Mouse (Mus musculus): Measurements from ENCODE around the gene N4bp2. TPM values are rescaled to one million over a fixed set of nuclear protein-coding genes. Genes with fewer than 3 reads are reported as not detected.

The N4bp2 gene
- polyA plus RNA-seq, 1 experiment from 2014 or later: 47.9 TPM

DNA sequence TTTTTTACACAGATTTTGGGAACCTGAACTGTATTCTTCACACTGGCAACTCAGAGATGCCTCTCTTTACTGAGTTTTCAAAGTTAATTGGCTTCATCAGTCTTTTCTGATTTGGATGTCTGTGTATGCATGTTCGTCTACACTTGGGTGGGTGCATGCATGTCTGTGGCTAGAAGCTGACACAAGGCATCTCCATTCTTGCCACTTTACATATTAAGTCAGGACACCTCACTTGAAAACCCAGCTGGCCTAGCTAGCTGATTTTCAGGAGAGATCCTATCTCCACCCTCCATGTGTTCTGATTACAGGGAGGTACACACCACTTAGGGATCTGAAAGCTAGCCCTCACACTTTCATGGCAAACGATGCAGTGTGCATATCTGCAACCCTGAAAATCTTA is 2.7 kb upstream of the N4bp2 start:
- no peak overlapping the region; the same call in 1 of the 2 replicates for H3K9ac ChIP-seq (ENCODE audit: low read depth, low read length)
- no peaks in the 10 kb centered on the region for H3K9me3 ChIP-seq (replicated peaks; ENCODE audit: control insufficient read depth, low read length)
- H3K4me3 ChIP-seq (ENCODE audit: low read depth, low read length): no peak overlapping the region
- ATAC-seq (replicated peaks; ENCODE audit: insufficient number of reproducible peaks, low FRiP score, low TSS enrichment): no peak
- H3K27me3 ChIP-seq (ENCODE audit: control insufficient read depth, insufficient read depth, low read length): no peaks in the 10 kb centered on the region
- H3K36me3 ChIP-seq (ENCODE audit: control insufficient read depth, insufficient read depth, low read length): no peaks in the 10 kb centered on the region
- H3K4me1 ChIP-seq (ENCODE audit: control insufficient read depth, insufficient read depth, low read length): peaks cover 3% of the 10 kb centered on the region
- 71% methylated on average over 2 of the region's 2 CpGs for WGBS (ENCODE audit: insufficient replicate concordance)
- H3K27ac ChIP-seq (ENCODE audit: low read depth, low read length): no peak overlapping the region
- no peak overlapping the region for H3K4me2 ChIP-seq

DNA sequence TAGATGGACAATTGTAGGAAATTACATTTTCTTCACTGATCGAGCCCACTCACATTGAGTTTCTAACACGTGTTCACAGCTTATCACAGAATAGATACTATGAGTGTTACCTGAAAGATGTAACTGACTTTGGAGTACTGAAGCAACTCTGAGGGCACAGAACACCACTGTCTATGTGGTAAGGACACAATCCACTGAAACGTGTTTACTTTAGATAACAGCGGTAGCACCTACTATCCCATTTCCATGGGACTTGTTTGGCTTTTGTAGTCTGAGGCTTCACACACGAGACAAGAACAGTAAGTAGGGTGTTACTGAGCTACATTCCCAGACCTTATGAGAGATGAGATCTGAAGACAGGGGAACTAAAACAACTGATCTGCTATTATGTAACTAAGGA is 2.3 kb upstream of the N4bp2 start:
- Histone ChIP-seq H3K27ac (ENCODE audit: low read depth, low read length) (no peak overlapping the region), H3K9ac (ENCODE audit: low read depth, low read length) (no peak overlapping the region; the same call in 1 of the 2 replicates), H3K36me3 (ENCODE audit: control insufficient read depth, insufficient read depth, low read length) (no peaks in the 10 kb centered on the region), H3K4me3 (ENCODE audit: low read depth, low read length) (no peak overlapping the region), H3K4me2 (no peak overlapping the region), H3K9me3 (replicated peaks; ENCODE audit: control insufficient read depth, low read length) (no peaks in the 10 kb centered on the region), H3K4me1 (ENCODE audit: control insufficient read depth, insufficient read depth, low read length) (peaks cover 4% of the 10 kb centered on the region), H3K27me3 (ENCODE audit: control insufficient read depth, insufficient read depth, low read length) (no peaks in the 10 kb centered on the region)
- ATAC-seq (replicated peaks; ENCODE audit: insufficient number of reproducible peaks, low FRiP score, low TSS enrichment): no peak
- 32% methylated on average over 5 of the region's 5 CpGs for WGBS (ENCODE audit: insufficient replicate concordance)

DNA sequence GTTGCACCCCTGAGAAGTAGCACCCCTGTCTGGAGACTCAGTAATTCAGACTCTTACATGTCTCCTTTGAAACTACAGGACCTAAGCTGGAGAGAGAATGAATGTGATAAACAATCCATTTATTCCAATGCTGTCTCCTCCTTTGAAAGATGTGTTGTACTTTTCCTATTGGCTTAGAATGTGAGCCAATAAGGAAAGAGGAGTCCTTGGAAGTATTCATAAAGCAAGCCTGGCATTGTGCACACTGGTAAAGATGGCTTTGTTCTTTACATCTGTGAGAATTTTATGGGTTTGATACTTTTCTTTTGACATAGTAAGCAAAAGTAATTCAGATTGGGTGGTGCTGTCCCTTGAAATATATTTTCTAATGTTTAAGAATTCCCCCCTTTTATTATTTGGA is 1.4 kb upstream of the N4bp2 start:
- Histone ChIP-seq H3K27ac (ENCODE audit: low read depth, low read length) (no peak overlapping the region), H3K27me3 (ENCODE audit: control insufficient read depth, insufficient read depth, low read length) (no peaks in the 10 kb centered on the region), H3K9ac (ENCODE audit: low read depth, low read length) (no peak overlapping the region), H3K36me3 (ENCODE audit: control insufficient read depth, insufficient read depth, low read length) (no peaks in the 10 kb centered on the region), H3K9me3 (replicated peaks; ENCODE audit: control insufficient read depth, low read length) (no peaks in the 10 kb centered on the region), H3K4me2 (peak overlapping the region; percentile 29; the same call in 1 of the 2 replicates), H3K4me1 (ENCODE audit: control insufficient read depth, insufficient read depth, low read length) (peaks cover 4% of the 10 kb centered on the region), H3K4me3 (ENCODE audit: low read depth, low read length) (no peak overlapping the region)
- ATAC-seq (replicated peaks; ENCODE audit: insufficient number of reproducible peaks, low FRiP score, low TSS enrichment): no peak

DNA sequence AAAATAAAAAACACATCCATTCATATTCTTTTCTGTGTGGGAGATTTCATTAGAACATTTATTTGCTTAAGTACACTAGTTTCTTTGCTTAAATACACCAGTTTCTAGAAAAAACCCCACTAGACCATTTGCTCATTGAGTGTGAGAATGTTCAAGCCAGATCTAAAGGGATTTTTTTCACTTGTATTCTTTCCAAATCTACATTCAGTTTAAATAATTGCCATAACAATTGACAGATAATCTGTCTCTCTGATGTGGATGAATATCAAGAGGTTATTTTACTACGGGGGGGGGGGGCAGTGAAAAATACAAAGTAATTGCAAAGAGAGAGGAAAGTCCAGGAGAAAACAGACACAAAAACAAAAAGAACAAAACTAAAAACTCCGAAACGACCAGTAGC is 635 bp upstream of the N4bp2 start:
- H3K27ac ChIP-seq (ENCODE audit: low read depth, low read length): peak overlapping the region; percentile 100
- peak overlapping the region; percentile 71 for H3K4me2 ChIP-seq
- no peak for ATAC-seq (replicated peaks; ENCODE audit: insufficient number of reproducible peaks, low FRiP score, low TSS enrichment)
- peak overlapping the region; percentile 96 for H3K4me3 ChIP-seq (ENCODE audit: low read depth, low read length)
- H3K9me3 ChIP-seq (replicated peaks; ENCODE audit: control insufficient read depth, low read length): no peaks in the 10 kb centered on the region
- no peaks in the 10 kb centered on the region for H3K36me3 ChIP-seq (ENCODE audit: control insufficient read depth, insufficient read depth, low read length)
- H3K4me1 ChIP-seq (ENCODE audit: control insufficient read depth, insufficient read depth, low read length): peaks cover 8% of the 10 kb centered on the region
- peak overlapping the region; percentile 100 for H3K9ac ChIP-seq (ENCODE audit: low read depth, low read length)
- WGBS (ENCODE audit: insufficient replicate concordance): 5% methylated on average over 3 of the region's 3 CpGs
- H3K27me3 ChIP-seq (ENCODE audit: control insufficient read depth, insufficient read depth, low read length): no peaks in the 10 kb centered on the region

DNA sequence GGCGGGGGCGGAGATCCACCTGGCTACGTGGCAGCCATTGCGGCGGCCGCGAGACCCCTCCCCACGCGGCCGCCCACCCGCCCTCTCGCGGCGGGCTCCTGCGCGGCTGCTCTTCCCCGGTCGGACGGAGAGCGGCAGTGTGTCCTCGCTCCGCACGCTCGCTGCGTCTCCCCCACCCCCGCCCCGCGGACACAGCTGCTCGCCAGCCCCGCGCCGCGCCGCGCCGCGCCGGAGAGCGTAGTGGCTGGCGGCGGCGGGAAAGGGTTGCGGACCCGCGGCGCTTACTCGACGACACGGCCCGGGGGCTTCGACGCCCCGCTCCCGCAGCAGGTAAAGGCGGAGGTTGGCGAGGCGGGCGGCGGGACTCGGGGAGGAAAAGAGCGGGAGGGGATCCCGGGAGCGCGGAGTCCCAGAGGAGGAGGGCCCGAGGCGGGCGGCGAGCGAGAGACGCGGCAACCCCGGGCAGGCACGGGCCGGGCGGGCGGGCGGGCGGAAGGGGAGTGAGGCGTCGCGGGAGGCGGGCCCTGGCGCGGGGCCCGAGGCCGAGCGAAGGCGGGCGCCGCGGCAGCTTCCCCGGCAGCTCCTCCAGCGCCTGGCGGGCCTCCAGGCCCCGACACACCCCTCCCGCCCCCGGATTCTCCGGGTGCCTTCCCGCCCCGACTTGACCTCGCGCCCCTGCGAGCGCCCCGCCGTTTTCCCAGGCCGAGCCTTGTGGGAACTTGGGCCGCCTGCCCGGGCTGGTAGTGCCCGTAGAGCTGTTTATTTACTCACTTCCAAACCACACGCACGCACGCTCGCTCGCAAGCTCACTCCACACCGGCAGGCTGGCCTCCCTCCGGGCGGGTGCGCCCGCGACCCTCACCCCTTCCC is 830 bp downstream of the N4bp2 start:
- Histone ChIP-seq H3K27ac (ENCODE audit: low read depth, low read length) (peak overlapping the region; percentile 100), H3K4me1 (ENCODE audit: control insufficient read depth, insufficient read depth, low read length) (peaks cover 14% of the 10 kb centered on the region), H3K4me3 (ENCODE audit: low read depth, low read length) (peak overlapping the region; percentile 96), H3K27me3 (ENCODE audit: control insufficient read depth, insufficient read depth, low read length) (no peaks in the 10 kb centered on the region), H3K9ac (ENCODE audit: low read depth, low read length) (peak overlapping the region; percentile 100), H3K9me3 (replicated peaks; ENCODE audit: control insufficient read depth, low read length) (no peaks in the 10 kb centered on the region), H3K36me3 (ENCODE audit: control insufficient read depth, insufficient read depth, low read length) (no peaks in the 10 kb centered on the region), H3K4me2 (peak overlapping the region; percentile 71)
- peak; percentile 83 for ATAC-seq (replicated peaks; ENCODE audit: insufficient number of reproducible peaks, low FRiP score, low TSS enrichment)
- WGBS (ENCODE audit: insufficient replicate concordance): under 1% methylated on average over 85 of the region's 121 CpGs

DNA sequence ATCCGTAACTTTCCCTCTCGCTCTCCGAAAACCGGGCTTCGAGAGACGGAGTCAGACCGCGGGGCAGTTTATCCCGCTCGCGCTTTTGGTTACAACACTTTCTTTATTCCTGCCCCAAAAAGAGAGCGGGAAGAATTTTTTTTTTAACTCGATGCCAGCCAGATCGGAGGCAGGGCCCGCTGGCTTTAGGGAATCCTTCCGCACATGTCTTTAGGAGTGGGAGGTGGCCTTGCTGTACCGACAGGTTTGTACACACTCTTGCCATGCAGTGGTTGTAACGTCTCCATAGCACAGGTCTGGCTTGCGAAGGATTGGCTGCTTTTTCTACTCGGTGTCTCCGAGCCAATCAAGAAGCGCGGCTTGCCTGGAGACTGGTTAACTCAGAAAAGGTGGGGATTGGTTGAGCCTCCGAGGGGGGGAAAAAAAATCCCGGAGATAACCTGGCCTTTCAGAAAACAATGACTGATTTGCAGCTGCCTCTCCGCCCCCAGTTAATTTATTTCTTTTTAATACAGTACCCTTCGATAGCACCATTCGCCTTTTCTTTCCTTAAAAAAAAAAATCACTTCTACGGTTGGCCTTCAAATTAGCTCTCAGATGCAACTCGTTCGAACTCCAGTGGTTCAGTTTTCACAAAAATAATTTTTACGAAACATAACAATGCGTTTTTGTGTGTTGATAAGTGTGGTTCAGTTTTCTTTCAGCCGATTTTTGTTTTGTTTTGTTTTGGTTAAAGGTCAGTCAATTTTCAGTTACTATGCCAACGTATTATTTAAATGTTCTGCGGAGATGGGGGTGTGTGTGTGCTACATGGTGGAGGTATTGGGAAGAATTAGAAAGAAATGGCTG is 1.7 kb downstream of the N4bp2 start:
- peak overlapping the region; percentile 96 for H3K4me3 ChIP-seq (ENCODE audit: low read depth, low read length)
- H3K36me3 ChIP-seq (ENCODE audit: control insufficient read depth, insufficient read depth, low read length): no peaks in the 10 kb centered on the region
- H3K4me1 ChIP-seq (ENCODE audit: control insufficient read depth, insufficient read depth, low read length): peaks cover 14% of the 10 kb centered on the region
- H3K4me2 ChIP-seq: peak overlapping the region; percentile 71
- peak; percentile 83 for ATAC-seq (replicated peaks; ENCODE audit: insufficient number of reproducible peaks, low FRiP score, low TSS enrichment)
- H3K27ac ChIP-seq (ENCODE audit: low read depth, low read length): peak overlapping the region; percentile 100
- H3K9ac ChIP-seq (ENCODE audit: low read depth, low read length): peak overlapping the region; percentile 100
- no peaks in the 10 kb centered on the region for H3K27me3 ChIP-seq (ENCODE audit: control insufficient read depth, insufficient read depth, low read length)
- WGBS (ENCODE audit: insufficient replicate concordance): 5% methylated on average over 36 of the region's 36 CpGs
- no peaks in the 10 kb centered on the region for H3K9me3 ChIP-seq (replicated peaks; ENCODE audit: control insufficient read depth, low read length)

DNA sequence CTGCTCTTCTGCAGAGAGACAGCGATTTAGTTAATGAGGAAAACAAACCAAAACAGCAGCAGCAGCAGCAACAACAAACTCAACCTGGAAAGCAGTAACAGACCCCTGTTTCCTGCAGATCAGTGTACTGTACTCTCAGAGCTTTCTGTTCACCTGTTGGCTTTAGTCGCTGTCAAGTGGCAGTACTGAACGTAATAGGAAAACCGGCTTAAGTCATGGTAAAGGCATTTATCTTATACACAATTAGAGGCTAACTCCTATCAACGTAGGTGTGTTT is 2.3 kb downstream of the N4bp2 start:
- H3K27ac ChIP-seq (ENCODE audit: low read depth, low read length): no peak overlapping the region
- peak overlapping the region; percentile 100; the same call in 1 of the 2 replicates for H3K9ac ChIP-seq (ENCODE audit: low read depth, low read length)
- H3K4me2 ChIP-seq: peak overlapping the region; percentile 71
- no peaks in the 10 kb centered on the region for H3K36me3 ChIP-seq (ENCODE audit: control insufficient read depth, insufficient read depth, low read length)
- ATAC-seq (replicated peaks; ENCODE audit: insufficient number of reproducible peaks, low FRiP score, low TSS enrichment): no peak
- peak overlapping the region; percentile 96 for H3K4me3 ChIP-seq (ENCODE audit: low read depth, low read length)
- H3K4me1 ChIP-seq (ENCODE audit: control insufficient read depth, insufficient read depth, low read length): peaks cover 14% of the 10 kb centered on the region
- H3K9me3 ChIP-seq (replicated peaks; ENCODE audit: control insufficient read depth, low read length): no peaks in the 10 kb centered on the region
- 54% methylated on average over 5 of the region's 5 CpGs for WGBS (ENCODE audit: insufficient replicate concordance)
- no peaks in the 10 kb centered on the region for H3K27me3 ChIP-seq (ENCODE audit: control insufficient read depth, insufficient read depth, low read length)

DNA sequence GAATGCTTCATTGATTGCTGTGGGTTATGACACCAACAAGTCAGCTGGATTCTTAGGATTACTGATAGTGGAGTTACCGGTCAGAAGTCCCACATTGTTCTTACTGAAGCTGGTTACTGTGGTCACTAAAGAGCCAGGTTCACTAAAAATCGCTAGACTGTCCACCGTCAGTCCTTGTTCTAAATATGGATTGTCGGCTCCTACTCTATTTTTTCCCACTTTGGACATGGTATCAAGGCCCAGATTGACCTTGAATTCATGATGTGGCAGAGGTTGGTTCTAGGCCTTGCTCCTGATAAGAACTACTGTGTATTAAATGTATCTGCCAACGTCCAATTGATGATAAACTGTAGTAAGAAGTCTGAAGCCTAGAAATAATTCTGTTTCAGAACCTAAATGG is 4.7 kb downstream of the N4bp2 start:
- ATAC-seq (replicated peaks; ENCODE audit: insufficient number of reproducible peaks, low FRiP score, low TSS enrichment): no peak
- Histone ChIP-seq H3K4me3 (ENCODE audit: low read depth, low read length) (no peak overlapping the region), H3K27ac (ENCODE audit: low read depth, low read length) (no peak overlapping the region), H3K27me3 (ENCODE audit: control insufficient read depth, insufficient read depth, low read length) (no peaks in the 10 kb centered on the region), H3K9ac (ENCODE audit: low read depth, low read length) (no peak overlapping the region), H3K4me2 (no peak overlapping the region), H3K4me1 (ENCODE audit: control insufficient read depth, insufficient read depth, low read length) (peaks cover 14% of the 10 kb centered on the region), H3K9me3 (replicated peaks; ENCODE audit: control insufficient read depth, low read length) (no peaks in the 10 kb centered on the region), H3K36me3 (ENCODE audit: control insufficient read depth, insufficient read depth, low read length) (no peaks in the 10 kb centered on the region; the same call in 1 of the 2 replicates)
- WGBS (ENCODE audit: insufficient replicate concordance): 64% methylated on average over 5 of the region's 5 CpGs
